Mouse (Mus musculus) midbrain, postnatal 0 days (tissue): ENCODE results near the gene Trpc1. TPM values are rescaled to one million over a fixed set of nuclear protein-coding genes. Genes with fewer than 3 reads are reported as not detected.

Experiments used
- ATAC-seq: fragments of 200-750 bp; cut with Nextera tagmentation; 2 replicates; pipeline ENCODE4 v1.8.0; 2017; ENCODE audit warnings: moderate number of reproducible peaks, mild to moderate bottlenecking, moderate TSS enrichment, moderate library complexity; ENCODE audit not compliant: low FRiP score
- DNase-seq: peaks from one replicate; pipeline ENCODE4 v3.0.0-alpha.2; 2015; ENCODE audit warnings: low spot score
- H3K27ac ChIP-seq: fragments of 300-500 bp; sonication (generic); 2 replicates; pipeline ENCODE4 v1.5.1; 2014; ENCODE audit warnings: low read depth, mild to moderate bottlenecking, low read length, mixed read lengths
- H3K27me3 ChIP-seq: fragments of 300-500 bp; sonication (generic); 2 replicates; pipeline ENCODE4 v1.6.1; 2014; ENCODE audit warnings: low read length, control low read depth, mixed read lengths; ENCODE audit not compliant: insufficient read depth
- H3K36me3 ChIP-seq: fragments of 300-500 bp; sonication (generic); 2 replicates; pipeline ENCODE4 v1.6.1; 2014; ENCODE audit warnings: low read length, control low read depth, mixed read lengths; ENCODE audit not compliant: insufficient read depth
- H3K4me1 ChIP-seq: fragments of 300-500 bp; sonication (generic); 2 replicates; pipeline ENCODE4 v1.6.1; 2014; ENCODE audit warnings: mild to moderate bottlenecking, control low read depth, antibody characterized with exemption, low read length, mixed read lengths; ENCODE audit not compliant: insufficient read depth
- H3K4me2 ChIP-seq: fragments of 300-500 bp; sonication (generic); 2 replicates; pipeline ENCODE4 v1.6.1; 2014; ENCODE audit warnings: low read depth, mild to moderate bottlenecking, low read length, mixed read lengths; ENCODE audit not compliant: poor library complexity, severe bottlenecking
- H3K4me3 ChIP-seq: fragments of 300-500 bp; sonication (generic); 2 replicates; pipeline ENCODE4 v1.5.1; 2014; ENCODE audit warnings: low read depth, mild to moderate bottlenecking, low read length, moderate library complexity
- H3K9ac ChIP-seq: fragments of 300-500 bp; sonication (generic); replicated peaks from 2 replicates; pipeline ENCODE4 v1.6.1; 2014; ENCODE audit warnings: mild to moderate bottlenecking, low read length, moderate library complexity, mixed read lengths; ENCODE audit not compliant: poor library complexity, severe bottlenecking
- H3K9me3 ChIP-seq: fragments of 300-500 bp; sonication (generic); 2 replicates; pipeline ENCODE4 v1.6.1; 2016; ENCODE audit warnings: low read length, control low read depth
- CTCF ChIP-seq: IDR thresholded peaks from 2 replicates; pipeline ENCODE4 v1.5.1; 2016; ENCODE audit warnings: antibody characterized with exemption, mild to moderate bottlenecking
- WGBS: fragments of 180-500 bp; shearing (Covaris S2); extraction: QIAGEN DNeasy Blood & Tissue Kit; methylation state at CpG from one replicate; pipeline ENCODE4 v1.1.7; 2014; 5-methylcytosine and 5-hydroxymethylcytosine counted together
- polyA plus RNA-seq: library from polyadenylated mRNA; unstranded; fragments of >200 nt; fragmentation: Nextera tagmentation; extraction: Ambion mirVana; gene quantifications from 2 replicates; pipeline ENCODE4 v1.2.1, GENCODE M21; 2015
- total RNA-seq: library from RNA; depleted of rRNA; stranded (reverse); fragments of >200 nt; gene quantifications from 2 replicates; pipeline ENCODE4 v1.2.3, GENCODE M21; 2014

Trpc1 gene
- total and polyA plus RNA-seq, 2 experiments from 2014 or later = 7.1 to 22.3 TPM

DNA sequence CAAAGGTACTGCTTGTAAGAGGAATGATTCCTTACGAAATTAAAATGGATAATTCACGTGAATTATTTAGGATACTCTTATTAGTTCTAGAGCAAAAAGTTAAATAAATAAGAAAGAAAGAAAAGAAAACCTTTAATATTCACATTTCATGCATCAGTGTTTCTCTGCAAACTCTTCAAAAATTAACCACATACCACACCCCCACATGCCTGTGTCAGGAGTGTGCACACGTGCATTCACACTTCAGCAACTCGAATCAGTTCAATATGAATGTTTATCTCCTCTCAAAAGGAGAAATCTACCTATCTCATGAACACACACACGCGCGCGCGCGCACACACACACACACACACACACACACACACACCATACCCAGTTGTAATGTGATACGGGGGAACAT lies 69.5 kb downstream of the Trpc1 start:
- no peak overlapping the region for H3K27ac ChIP-seq
- H3K4me1 ChIP-seq = no peaks in the 10 kb centered on the region
- WGBS = 95% methylated on average over 11 of the region's 11 CpGs
- H3K4me2 ChIP-seq = no peak overlapping the region
- DNase-seq = no peak
- H3K4me3 ChIP-seq = no peak overlapping the region
- H3K9ac ChIP-seq = no peak overlapping the region
- no peaks in the 10 kb centered on the region for H3K27me3 ChIP-seq
- H3K9me3 ChIP-seq = no peaks in the 10 kb centered on the region
- TF ChIP-seq CTCF = no peak
- no peaks in the 10 kb centered on the region for H3K36me3 ChIP-seq
- no peak for ATAC-seq

- no peak overlapping the region for H3K27ac ChIP-seq
- no peak overlapping the region for H3K9ac ChIP-seq
- no peaks in the 10 kb centered on the region for H3K27me3 ChIP-seq
- 71% methylated on average over 7 of the region's 7 CpGs for WGBS
- ATAC-seq (no peak), DNase-seq (no peak)
- no peak for TF ChIP-seq CTCF
- no peak overlapping the region for H3K4me3 ChIP-seq
- H3K4me2 ChIP-seq = no peak overlapping the region
- no peaks in the 10 kb centered on the region for H3K4me1 ChIP-seq
- H3K9me3 ChIP-seq = no peaks in the 10 kb centered on the region
- no peaks in the 10 kb centered on the region for H3K36me3 ChIP-seq
These were observed 70.2 kb downstream of the Trpc1 start for GRCm38 (mm10) chr9:95679966-95680365.

DNA sequence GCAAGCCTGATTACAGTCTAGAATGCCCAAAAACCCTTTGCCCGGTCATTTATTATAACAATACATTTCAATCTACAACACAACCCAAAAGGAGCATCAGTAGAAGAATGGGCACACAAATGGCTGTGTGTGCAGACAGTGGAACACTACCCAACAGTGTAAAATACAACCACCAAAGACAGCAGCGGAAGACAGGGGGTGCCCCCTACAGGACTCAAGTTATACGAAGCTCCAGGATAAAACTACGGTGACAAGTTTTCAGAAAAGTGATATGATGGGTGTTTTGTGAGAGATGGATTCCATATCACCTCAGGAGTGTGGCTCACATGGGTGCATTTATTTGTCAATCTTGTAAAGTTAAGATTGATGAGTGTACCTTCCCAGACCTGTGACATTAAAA lies 74.2 kb downstream of the Trpc1 start:
- no peak overlapping the region for H3K27ac ChIP-seq
- no peaks in the 10 kb centered on the region for H3K36me3 ChIP-seq
- no peak for ATAC-seq
- H3K4me1 ChIP-seq = no peaks in the 10 kb centered on the region
- H3K9me3 ChIP-seq = no peaks in the 10 kb centered on the region
- H3K4me2 ChIP-seq = no peak overlapping the region
- no peaks in the 10 kb centered on the region for H3K27me3 ChIP-seq
- WGBS = 96% methylated on average over 4 of the region's 4 CpGs
- H3K9ac ChIP-seq = no peak overlapping the region
- TF ChIP-seq CTCF = peak; percentile 22; the same call in 1 of the 2 replicates
- no peak for DNase-seq
- H3K4me3 ChIP-seq = no peak overlapping the region

DNA sequence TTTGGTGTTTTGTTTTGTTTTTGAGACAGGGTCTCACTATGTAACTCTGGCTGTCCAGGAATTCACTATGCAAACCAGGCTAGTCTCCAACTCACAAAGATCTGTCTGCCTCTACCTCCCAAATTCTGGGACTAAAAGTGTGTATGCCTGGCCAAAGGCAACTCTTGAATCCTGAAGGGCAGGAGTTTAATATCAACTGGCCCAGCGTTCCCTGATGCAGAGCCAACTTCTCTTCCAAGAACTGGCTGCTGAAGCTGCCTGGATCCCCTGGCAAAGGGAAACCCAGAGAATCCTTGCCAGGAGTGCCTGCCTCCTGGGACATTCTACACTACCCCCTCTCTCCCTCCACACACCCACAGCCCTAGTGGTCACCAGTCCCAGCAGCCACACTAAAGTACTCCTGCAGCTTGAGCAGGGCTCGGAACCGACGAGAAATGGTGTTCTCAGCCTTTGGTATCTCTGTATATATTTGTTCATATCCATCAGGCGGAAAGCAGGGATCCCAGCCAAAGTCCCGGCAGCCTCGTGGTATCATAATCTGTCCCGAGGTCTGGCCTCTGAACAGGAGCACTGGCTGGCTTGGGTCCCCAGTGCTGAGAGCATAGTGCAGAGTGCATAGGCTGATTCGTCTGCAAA lies 75.0 kb downstream of the Trpc1 start:
- Histone ChIP-seq H3K9ac (no peak overlapping the region), H3K27ac (no peak overlapping the region), H3K4me3 (no peak overlapping the region), H3K36me3 (no peaks in the 10 kb centered on the region), H3K4me1 (no peaks in the 10 kb centered on the region), H3K27me3 (no peaks in the 10 kb centered on the region), H3K4me2 (no peak overlapping the region), H3K9me3 (no peaks in the 10 kb centered on the region)
- peak; percentile 86 for DNase-seq
- ATAC-seq = peak; percentile 70
- TF ChIP-seq CTCF = no peak
- WGBS = 73% methylated on average over 9 of the region's 9 CpGs

GRCm38 (mm10) chr9:95672760-95673159 lies 77.4 kb downstream of the Trpc1 start:
- 81% methylated on average over 6 of the region's 6 CpGs for WGBS
- Histone ChIP-seq H3K4me2 (no peak overlapping the region), H3K9ac (no peak overlapping the region), H3K27ac (no peak overlapping the region), H3K36me3 (no peaks in the 10 kb centered on the region), H3K27me3 (no peaks in the 10 kb centered on the region), H3K4me1 (no peaks in the 10 kb centered on the region), H3K4me3 (no peak overlapping the region), H3K9me3 (no peaks in the 10 kb centered on the region)
- ATAC-seq (no peak), DNase-seq (no peak)
- TF ChIP-seq CTCF = peak; percentile 46

- Histone ChIP-seq H3K4me2 (no peak overlapping the region), H3K36me3 (no peaks in the 10 kb centered on the region), H3K4me1 (no peaks in the 10 kb centered on the region), H3K27ac (no peak overlapping the region), H3K9me3 (no peaks in the 10 kb centered on the region), H3K27me3 (no peaks in the 10 kb centered on the region), H3K9ac (no peak overlapping the region), H3K4me3 (no peak overlapping the region)
- ATAC-seq (no peak), DNase-seq (no peak)
- WGBS = 91% methylated on average over 3 of the region's 3 CpGs
- no peak for TF ChIP-seq CTCF
These were observed 77.8 kb downstream of the Trpc1 start for GRCm38 (mm10) chr9:95672331-95672730.
